Mouse (Mus musculus): ENCODE measurements around the gene Epyc.
"Not testable (repeated sequence)": the region's sequence is repeated elsewhere in the genome, so short reads cannot be mapped to it uniquely, and the experiment has no call there.

- not testable (repeated sequence) for TF ChIP-seq CTCF, EP300 (IDR thresholded peaks at IDR 0.05; ENCODE audit: low read depth)
Observed at GRCm38 (mm10) chr10:97726655-97727054, 82.8 kb downstream of the Epyc start, which contains the start of gene C030005K15Rik.

Measured in heart, postnatal 0 days (tissue).